Mouse (Mus musculus) spleen, adult 2 months (tissue): ENCODE measurements around the gene Spata32. TPM values are rescaled to one million over a fixed set of nuclear protein-coding genes. Genes with fewer than 3 reads are reported as not detected.
"Not testable (repeated sequence)": the region's sequence is repeated elsewhere in the genome, so short reads cannot be mapped to it uniquely, and the experiment has no call there.

Source experiments
- DNase-seq, 2 experiments: peaks; one replicate each; pipeline versions ENCODE4 v3.0.0 to v3.0.0-alpha.2; 2012 to 2021; ENCODE audit warnings: low spot score in 2 of 2, low read depth in 1 of 2
- H3K27ac ChIP-seq: fragments of 200-500 bp; 2 replicates; pipeline ENCODE4 v1.5.1; 2012; ENCODE audit warnings: low read length, inconsistent platforms; ENCODE audit not compliant: insufficient read depth
- H3K27me3 ChIP-seq: fragments of 200-500 bp; 2 replicates; pipeline ENCODE4 v1.6.1; 2012; ENCODE audit warnings: mild to moderate bottlenecking, moderate library complexity, low read length, inconsistent platforms; ENCODE audit not compliant: control insufficient read depth, insufficient read depth
- H3K36me3 ChIP-seq: fragments of 200-500 bp; 2 replicates; pipeline ENCODE4 v1.6.1; 2012; ENCODE audit warnings: mild to moderate bottlenecking, low read length, inconsistent platforms; ENCODE audit not compliant: control insufficient read depth, insufficient read depth
- H3K4me1 ChIP-seq: fragments of 200-500 bp; 2 replicates; pipeline ENCODE4 v1.6.1; 2011; ENCODE audit warnings: inconsistent platforms; ENCODE audit not compliant: control insufficient read depth, insufficient read depth, insufficient read length
- H3K4me3 ChIP-seq: fragments of 200-500 bp; 2 replicates; pipeline ENCODE4 v1.5.1; 2011; ENCODE audit warnings: mild to moderate bottlenecking, inconsistent platforms; ENCODE audit not compliant: insufficient read depth, insufficient read length; ENCODE audit errors: extremely low read depth
- CTCF ChIP-seq: fragments of 200-500 bp; IDR thresholded peaks from 2 replicates; pipeline ENCODE4 v1.5.1; 2011; ENCODE audit warnings: mild to moderate bottlenecking, inconsistent platforms; ENCODE audit not compliant: insufficient read depth, insufficient read length, insufficient replicate concordance; ENCODE audit errors: extremely low read depth
- POLR2A ChIP-seq: fragments of 200-500 bp; IDR thresholded peaks from 2 replicates; pipeline ENCODE4 v1.6.1; 2011; ENCODE audit warnings: low read depth, low read length, inconsistent platforms
- WGBS: fragments of 180-500 bp; shearing (Covaris S2); methylation state at CpG from one replicate; pipeline ENCODE4 v1.1.7; 2018; 5-methylcytosine and 5-hydroxymethylcytosine counted together
- polyA plus RNA-seq: library from polyadenylated mRNA; depleted of rRNA; stranded (reverse); fragments of >200 nt; gene quantifications from 2 replicates; pipeline ENCODE4 v1.2.3, GENCODE M21; 2012

Gene Spata32
- polyA plus RNA-seq, 1 experiment: not detected

DNA sequence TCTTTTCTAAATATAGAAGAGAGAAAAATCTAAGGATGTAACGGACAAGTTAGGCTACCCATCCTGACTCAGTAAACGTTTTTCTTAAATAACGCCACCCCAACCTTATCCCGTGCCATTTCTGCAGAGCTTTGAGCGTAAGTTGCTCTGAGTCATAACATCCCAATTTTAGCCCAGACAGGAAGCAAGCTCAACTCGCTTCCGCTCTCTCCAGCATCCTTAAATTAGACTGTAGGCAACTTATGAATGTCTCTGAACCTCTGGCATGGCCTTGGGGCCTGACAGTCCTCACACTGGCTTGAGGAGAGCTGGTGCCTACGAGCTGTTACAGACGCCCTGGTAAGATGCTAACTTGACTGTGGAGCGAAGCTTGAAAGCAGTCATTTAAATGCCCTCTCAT lies 5.2 kb upstream of the Spata32 start:
- DNase-seq: no peak
- Histone ChIP-seq H3K36me3 (peaks cover 53% of the 10 kb centered on the region), H3K4me3 (no peak overlapping the region), H3K4me1 (peaks cover 2% of the 10 kb centered on the region; the same call in 1 of the 2 replicates), H3K27ac (no peak overlapping the region), H3K27me3 (no peaks in the 10 kb centered on the region)
- TF ChIP-seq POLR2A: no peak
- no peak for TF ChIP-seq CTCF
- WGBS: 80% methylated on average over 10 of the region's 10 CpGs

DNA sequence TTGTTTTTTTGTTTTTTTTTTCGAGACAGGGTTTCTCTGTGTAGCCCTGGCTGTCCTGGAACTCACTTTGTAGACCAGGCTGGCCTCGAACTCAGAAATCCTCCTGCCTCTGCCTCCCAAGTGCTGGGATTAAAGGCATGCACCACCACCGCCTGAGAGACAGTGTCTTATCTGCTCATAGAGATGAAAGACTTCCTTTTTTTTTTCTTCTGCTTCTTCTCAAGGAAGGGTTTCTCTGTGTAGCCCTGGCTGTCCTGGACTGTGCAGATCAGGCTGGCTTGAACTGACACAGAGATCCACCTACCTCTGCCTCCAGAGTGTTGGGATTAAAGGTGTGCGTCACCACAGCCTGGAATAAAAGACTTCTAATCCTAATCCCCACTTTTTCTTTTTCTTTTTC lies 4.5 kb upstream of the Spata32 start:
- H3K4me1 ChIP-seq, H3K27ac ChIP-seq, H3K4me3 ChIP-seq, H3K27me3 ChIP-seq, DNase-seq: not testable (repeated sequence)
- 82% methylated on average over 4 of the region's 4 CpGs for WGBS
- peaks cover 53% of the 10 kb centered on the region for H3K36me3 ChIP-seq

DNA sequence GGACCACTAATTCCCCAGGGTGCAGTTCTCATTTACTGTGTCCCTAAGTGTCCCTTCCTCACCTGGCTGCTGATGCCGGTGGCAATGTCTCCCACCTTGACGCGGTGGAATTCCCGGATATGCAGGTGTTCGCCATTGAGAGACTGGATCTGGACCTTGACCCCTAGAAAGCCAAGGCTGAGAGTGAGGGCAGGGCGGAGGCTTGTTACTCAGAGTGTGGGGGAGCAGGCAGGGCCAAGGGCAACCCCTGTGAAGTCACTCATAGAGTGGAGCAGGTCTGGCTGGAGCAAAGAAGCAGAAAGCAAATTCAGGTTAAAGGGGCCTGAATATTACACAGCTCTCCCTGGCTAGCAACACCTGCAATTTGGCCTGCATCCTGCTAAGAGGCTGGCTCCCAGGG lies 3.2 kb upstream of the Spata32 start:
- 96% methylated on average over 6 of the region's 6 CpGs for WGBS

DNA sequence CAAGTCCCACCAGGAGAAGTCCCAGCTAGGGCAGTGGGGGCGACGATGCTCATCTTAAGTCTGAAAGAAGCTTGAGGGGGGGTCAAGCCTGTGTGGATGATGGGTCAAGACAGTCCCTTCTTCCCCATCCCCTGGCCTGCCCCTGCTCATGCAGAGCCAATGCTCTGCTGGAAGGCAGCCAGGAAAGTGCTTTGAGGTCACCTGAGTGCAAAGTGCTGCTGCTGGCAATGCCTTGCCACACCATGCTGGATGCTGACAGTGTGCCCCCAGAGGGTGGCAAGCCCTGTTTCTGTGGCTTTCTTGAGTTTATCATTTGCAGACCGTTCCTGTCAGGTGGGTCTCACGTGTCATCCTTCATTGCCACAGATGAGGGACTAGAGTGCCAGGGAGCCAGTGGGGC lies 1.8 kb upstream of the Spata32 start:
- 88% methylated on average over 4 of the region's 4 CpGs for WGBS

More for the DNA sequence above, 3.2 kb upstream of the Spata32 start:
- Histone ChIP-seq H3K4me1 (peaks cover 5% of the 10 kb centered on the region; the same call in 1 of the 2 replicates), H3K4me3 (no peak overlapping the region), H3K36me3 (peaks cover 42% of the 10 kb centered on the region), H3K27ac (no peak overlapping the region), H3K27me3 (no peaks in the 10 kb centered on the region)
- DNase-seq: no peak
- TF ChIP-seq CTCF: no peak
- TF ChIP-seq POLR2A: no peak

DNA sequence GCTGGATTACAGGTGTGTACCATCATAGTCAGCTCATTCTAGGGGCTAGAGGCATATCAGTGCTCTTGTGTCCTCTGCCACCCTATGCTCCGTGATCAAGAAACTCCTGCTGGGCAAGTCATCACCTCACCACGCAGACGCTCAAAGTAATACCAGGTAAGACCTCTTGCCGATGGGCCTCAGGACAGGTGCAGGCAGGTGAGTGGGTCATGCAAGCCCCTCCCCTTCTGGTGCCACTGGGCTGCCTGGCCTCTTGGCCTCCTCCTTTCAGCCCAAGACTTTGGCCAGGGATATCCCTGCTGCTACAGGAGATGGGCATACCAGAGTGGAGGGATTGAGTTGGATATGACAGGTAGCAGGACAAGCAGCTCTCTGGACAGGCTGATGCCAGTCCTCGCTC lies 1.0 kb upstream of the Spata32 start:
- Histone ChIP-seq H3K27ac (no peak overlapping the region), H3K36me3 (peaks cover 23% of the 10 kb centered on the region), H3K27me3 (no peaks in the 10 kb centered on the region), H3K4me3 (no peak overlapping the region), H3K4me1 (peaks cover 5% of the 10 kb centered on the region; the same call in 1 of the 2 replicates)
- 95% methylated on average over 5 of the region's 5 CpGs for WGBS
- no peak for DNase-seq
- TF ChIP-seq POLR2A: no peak
- no peak for TF ChIP-seq CTCF

More for the DNA sequence above, 1.8 kb upstream of the Spata32 start:
- TF ChIP-seq POLR2A: no peak
- no peak for TF ChIP-seq CTCF
- peaks cover 5% of the 10 kb centered on the region; the same call in 1 of the 2 replicates for H3K4me1 ChIP-seq
- no peak overlapping the region for H3K27ac ChIP-seq
- no peak overlapping the region for H3K4me3 ChIP-seq
- peaks cover 29% of the 10 kb centered on the region for H3K36me3 ChIP-seq
- no peaks in the 10 kb centered on the region for H3K27me3 ChIP-seq
- DNase-seq: no peak

DNA sequence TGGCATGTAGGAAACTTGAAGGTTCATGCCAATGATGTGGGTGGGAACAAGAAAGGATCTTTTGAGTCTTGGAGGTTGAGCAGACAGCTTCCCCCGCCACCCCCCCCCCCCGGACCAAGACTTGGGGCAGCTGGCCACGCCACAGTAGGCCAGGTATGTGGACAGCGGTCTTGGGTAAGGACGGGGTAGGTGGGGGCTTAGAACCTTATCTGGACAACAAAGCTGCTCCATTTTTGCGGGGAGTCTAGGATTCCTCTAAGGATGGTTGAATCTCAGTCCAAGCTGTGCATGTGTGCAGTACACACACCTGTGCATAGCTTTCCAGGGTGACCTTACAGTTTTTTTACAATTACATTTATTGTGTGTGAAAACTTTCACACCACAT lies 277 bp upstream of the Spata32 start:
- Histone ChIP-seq H3K4me3 (peak overlapping the region; percentile 64; the same call in 1 of the 2 replicates), H3K36me3 (peaks cover 15% of the 10 kb centered on the region), H3K27ac (no peak overlapping the region), H3K27me3 (no peaks in the 10 kb centered on the region), H3K4me1 (peaks cover 5% of the 10 kb centered on the region; the same call in 1 of the 2 replicates)
- DNase-seq: no peak
- TF ChIP-seq CTCF (no peak), POLR2A (no peak)
- 21% methylated on average over 6 of the region's 6 CpGs for WGBS

DNA sequence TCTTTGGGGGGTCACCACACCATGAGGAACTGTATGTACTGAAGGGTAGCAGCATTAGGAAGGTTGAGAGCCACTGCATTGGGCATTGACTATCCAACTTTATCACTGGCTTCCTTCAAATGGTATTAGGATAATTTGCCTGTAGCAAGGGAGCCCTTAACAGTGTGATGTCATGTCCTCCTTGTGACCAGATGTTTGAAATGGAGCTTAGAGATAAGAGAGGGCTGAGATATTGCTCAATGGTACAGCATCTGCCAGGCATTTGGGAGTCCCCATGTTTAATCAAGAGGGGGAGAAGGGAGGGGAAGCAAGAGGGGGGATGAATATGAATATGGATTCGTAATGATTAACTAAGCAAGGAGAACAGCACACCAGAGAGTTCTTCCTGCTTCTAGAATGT lies 2.9 kb downstream of the Spata32 start:
- TF ChIP-seq POLR2A (no peak), CTCF (no peak)
- WGBS: 70% methylated on average over 1 of the region's 1 CpGs
- peaks cover under 1% of the 10 kb centered on the region; the same call in 1 of the 2 replicates for H3K36me3 ChIP-seq
- no peak overlapping the region for H3K4me3 ChIP-seq
- no peak overlapping the region for H3K27ac ChIP-seq
- H3K27me3 ChIP-seq: no peaks in the 10 kb centered on the region
- H3K4me1 ChIP-seq: peaks cover 5% of the 10 kb centered on the region; the same call in 1 of the 2 replicates
- no peak for DNase-seq
